Mouse (Mus musculus) kidney, embryonic 16.5 days (tissue): ENCODE data around the gene Commd3. TPM values are rescaled to one million over a fixed set of nuclear protein-coding genes. Genes with fewer than 3 reads are reported as not detected.

Source experiments
- ATAC-seq: fragments of 200-750 bp; cut with Nextera tagmentation; 2 replicates; pipeline ENCODE4 v1.8.0; 2017; ENCODE audit warnings: moderate TSS enrichment; ENCODE audit not compliant: low FRiP score, low TSS enrichment
- H3K27ac ChIP-seq: fragments of 300-500 bp; sonication (generic); 2 replicates; pipeline ENCODE4 v1.5.1; 2014; ENCODE audit warnings: low read length
- H3K27me3 ChIP-seq: fragments of 300-500 bp; sonication (generic); 2 replicates; pipeline ENCODE4 v1.6.1; 2014; ENCODE audit warnings: low read length, control low read depth, mixed read lengths; ENCODE audit not compliant: insufficient read depth
- H3K36me3 ChIP-seq: fragments of 300-500 bp; sonication (generic); 2 replicates; pipeline ENCODE4 v1.6.1; 2014; ENCODE audit warnings: low read length, control low read depth, mixed read lengths; ENCODE audit not compliant: insufficient read depth
- H3K4me1 ChIP-seq: fragments of 300-500 bp; sonication (generic); 2 replicates; pipeline ENCODE4 v1.6.1; 2014; ENCODE audit warnings: low read length, control low read depth, mixed read lengths; ENCODE audit not compliant: insufficient read depth
- H3K4me2 ChIP-seq: fragments of 300-500 bp; sonication (generic); replicated peaks from 2 replicates; pipeline ENCODE4 v1.6.1; 2014; ENCODE audit warnings: low read depth, low read length
- H3K4me3 ChIP-seq: fragments of 300-500 bp; sonication (generic); 2 replicates; pipeline ENCODE4 v1.5.1; 2014; ENCODE audit warnings: mild to moderate bottlenecking, low read length
- H3K9ac ChIP-seq: fragments of 300-500 bp; sonication (generic); replicated peaks from 2 replicates; pipeline ENCODE4 v1.6.1; 2014; ENCODE audit warnings: low read length
- H3K9me3 ChIP-seq: fragments of 300-500 bp; sonication (generic); 2 replicates; pipeline ENCODE4 v1.6.1; 2016; ENCODE audit warnings: low read length, control low read depth
- whole genome bisulfite sequencing: fragments of 180-500 bp; shearing (Covaris S2); extraction: QIAGEN DNeasy Blood & Tissue Kit; methylation state at CpG from one replicate; pipeline ENCODE4 v1.1.7; 2014; 5-methylcytosine and 5-hydroxymethylcytosine counted together
- polyA plus RNA-seq: library from polyadenylated mRNA; unstranded; fragments of >200 nt; fragmentation: Nextera tagmentation; extraction: Ambion mirVana; gene quantifications from 2 replicates; pipeline ENCODE4 v1.2.1, GENCODE M21; 2015

Gene Commd3
- polyA plus RNA-seq, 1 experiment from 2014 or later = 209 TPM

DNA sequence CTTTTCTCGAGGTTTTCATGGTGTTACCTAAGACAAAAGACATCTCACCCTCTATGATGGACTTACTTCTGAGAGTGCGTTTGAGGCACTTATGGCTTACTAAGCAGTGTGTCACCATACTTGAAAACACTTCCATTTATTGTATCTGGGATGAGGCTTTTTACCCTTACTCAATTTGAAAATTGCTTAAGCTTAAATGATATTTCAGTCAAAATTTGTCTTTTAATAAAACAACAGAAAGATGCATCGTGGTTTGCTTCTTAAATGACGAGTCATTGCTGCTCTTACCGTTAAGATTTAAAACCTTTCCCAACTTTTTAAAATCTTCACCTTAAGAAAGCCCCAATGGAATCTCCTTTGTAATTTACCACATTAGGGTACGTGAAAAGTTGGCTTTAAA, 14.2 kb downstream of the Commd3 start:
- H3K9ac ChIP-seq = no peak overlapping the region

DNA sequence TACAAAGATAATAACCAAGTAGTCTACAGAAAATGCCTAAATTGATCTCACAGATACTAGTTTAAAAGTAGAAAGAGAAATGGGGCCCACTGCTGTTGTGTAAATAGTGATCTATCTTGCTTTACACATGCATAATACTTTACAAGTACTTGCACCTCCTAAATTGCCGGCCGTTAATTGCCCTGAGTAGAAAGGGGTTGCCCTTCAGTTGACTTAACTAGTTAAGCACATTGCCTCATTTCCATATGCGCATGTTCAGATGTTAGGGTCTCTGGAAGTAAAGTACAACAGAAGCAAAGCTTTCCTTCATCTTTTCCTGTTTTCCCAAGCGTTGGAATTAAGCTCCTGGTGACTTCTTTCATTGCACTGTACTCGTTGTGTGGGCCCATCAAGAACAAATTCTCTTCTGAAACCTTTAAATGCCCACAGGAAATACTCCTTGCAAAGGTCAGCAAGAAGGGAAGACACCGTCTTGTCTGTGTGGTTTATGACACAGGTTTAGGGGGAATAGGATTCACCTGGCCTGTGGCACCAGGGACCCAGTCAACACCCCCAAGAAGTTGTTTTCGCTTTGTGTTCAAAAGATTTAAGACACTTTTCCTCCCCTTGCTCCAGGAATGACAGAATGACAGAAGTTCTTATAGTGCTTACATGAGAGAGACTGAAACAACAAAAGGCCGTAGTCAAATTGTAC, 14.8 kb downstream of the Commd3 start:
- 46% methylated on average over 8 of the region's 8 CpGs for WGBS
- peaks cover 53% of the 10 kb centered on the region for H3K27me3 ChIP-seq
- no peak for ATAC-seq

More for the DNA sequence above, 14.2 kb downstream of the Commd3 start:
- ATAC-seq = no peak
- no peak overlapping the region for H3K4me3 ChIP-seq
- H3K4me1 ChIP-seq = peaks cover 21% of the 10 kb centered on the region
- H3K9me3 ChIP-seq = no peaks in the 10 kb centered on the region
- no peak overlapping the region for H3K27ac ChIP-seq
- H3K27me3 ChIP-seq = peaks cover 50% of the 10 kb centered on the region
- no peak overlapping the region for H3K4me2 ChIP-seq
- 66% methylated on average over 6 of the region's 6 CpGs for WGBS
- peaks cover 9% of the 10 kb centered on the region for H3K36me3 ChIP-seq

GRCm38 (mm10) chr2:18687671-18688170, 15.5 kb downstream of the Commd3 start:
- H3K9ac ChIP-seq = no peak overlapping the region
- H3K9me3 ChIP-seq = no peaks in the 10 kb centered on the region
- no peak overlapping the region for H3K4me3 ChIP-seq
- ATAC-seq = no peak
- H3K4me2 ChIP-seq = no peak overlapping the region
- H3K4me1 ChIP-seq = peaks cover 20% of the 10 kb centered on the region
- H3K36me3 ChIP-seq = peaks cover 5% of the 10 kb centered on the region
- 7% methylated on average over 9 of the region's 9 CpGs for WGBS
- H3K27me3 ChIP-seq = peaks cover 60% of the 10 kb centered on the region
- H3K27ac ChIP-seq = no peak overlapping the region

More for the DNA sequence above, 14.8 kb downstream of the Commd3 start:
- peaks cover 9% of the 10 kb centered on the region for H3K36me3 ChIP-seq
- H3K4me3 ChIP-seq = no peak overlapping the region
- no peak overlapping the region for H3K9ac ChIP-seq
- H3K27ac ChIP-seq = no peak overlapping the region
- H3K4me2 ChIP-seq = no peak overlapping the region
- no peaks in the 10 kb centered on the region for H3K9me3 ChIP-seq
- H3K4me1 ChIP-seq = peaks cover 20% of the 10 kb centered on the region

DNA sequence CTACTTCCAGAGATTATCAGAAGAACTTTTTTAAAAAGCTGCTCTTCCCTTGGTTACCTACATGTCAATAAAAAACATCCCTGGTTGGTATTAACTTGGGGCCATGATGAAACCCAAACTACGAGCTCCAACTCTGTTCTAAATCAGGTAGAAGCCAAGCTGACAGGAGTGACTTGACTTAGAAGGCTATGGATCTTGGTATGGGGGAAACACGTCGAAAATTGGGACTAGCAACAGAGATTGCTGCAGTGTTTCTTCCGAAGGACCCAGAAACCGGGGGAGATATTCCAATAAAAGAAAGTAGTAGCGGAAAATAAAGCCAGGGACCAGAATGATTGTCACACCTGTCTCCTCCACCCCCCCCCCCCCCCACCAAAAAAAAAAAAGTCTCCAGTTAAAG, 16.1 kb downstream of the Commd3 start:
- Histone ChIP-seq H3K4me2 (peak overlapping the region; percentile 88), H3K9ac (no peak overlapping the region), H3K27me3 (peaks cover 65% of the 10 kb centered on the region), H3K27ac (no peak overlapping the region), H3K9me3 (no peaks in the 10 kb centered on the region), H3K36me3 (peaks cover 5% of the 10 kb centered on the region), H3K4me1 (peaks cover 20% of the 10 kb centered on the region), H3K4me3 (peak overlapping the region; percentile 46)
- WGBS = 9% methylated on average over 6 of the region's 6 CpGs
- ATAC-seq = no peak

GRCm38 (mm10) chr2:18688708-18689063, 16.5 kb downstream of the Commd3 start:
- Histone ChIP-seq H3K9ac (no peak overlapping the region), H3K4me2 (peak overlapping the region; percentile 88), H3K9me3 (no peaks in the 10 kb centered on the region), H3K36me3 (peaks cover 5% of the 10 kb centered on the region), H3K4me1 (peaks cover 20% of the 10 kb centered on the region), H3K4me3 (peak overlapping the region; percentile 46), H3K27ac (no peak overlapping the region), H3K27me3 (peaks cover 65% of the 10 kb centered on the region)
- WGBS = under 1% methylated on average over 44 of the region's 45 CpGs
- ATAC-seq = peak; percentile 52; the same call in 1 of the 2 replicates

- Histone ChIP-seq H3K9ac (peak overlapping the region; percentile 60), H3K27ac (no peak overlapping the region), H3K4me2 (peak overlapping the region; percentile 88), H3K4me3 (peak overlapping the region; percentile 46), H3K36me3 (no peaks in the 10 kb centered on the region; the same call in 1 of the 2 replicates), H3K4me1 (peaks cover 20% of the 10 kb centered on the region), H3K27me3 (peaks cover 65% of the 10 kb centered on the region), H3K9me3 (no peaks in the 10 kb centered on the region)
- WGBS = 2% methylated on average over 51 of the region's 51 CpGs
- peak; percentile 49; the same call in 1 of the 2 replicates for ATAC-seq
Observed at GRCm38 (mm10) chr2:18689064-18689921, 17.1 kb downstream of the Commd3 start.

GRCm38 (mm10) chr2:18690055-18690691, 18.0 kb downstream of the Commd3 start:
- H3K4me3 ChIP-seq = peak overlapping the region; percentile 46
- H3K36me3 ChIP-seq = no peaks in the 10 kb centered on the region
- H3K4me2 ChIP-seq = peak overlapping the region; percentile 88
- H3K27ac ChIP-seq = no peak overlapping the region
- WGBS = under 1% methylated on average over 56 of the region's 58 CpGs
- peaks cover 69% of the 10 kb centered on the region for H3K27me3 ChIP-seq
- H3K9me3 ChIP-seq = no peaks in the 10 kb centered on the region
- H3K9ac ChIP-seq = peak overlapping the region; percentile 60
- no peak for ATAC-seq
- peaks cover 24% of the 10 kb centered on the region for H3K4me1 ChIP-seq

GRCm38 (mm10) chr2:18690756-18691155, 18.6 kb downstream of the Commd3 start:
- Histone ChIP-seq H3K27ac (no peak overlapping the region), H3K4me2 (peak overlapping the region; percentile 88; the same call in 1 of the 2 replicates), H3K4me1 (peaks cover 24% of the 10 kb centered on the region), H3K36me3 (no peaks in the 10 kb centered on the region), H3K27me3 (peaks cover 73% of the 10 kb centered on the region), H3K9me3 (no peaks in the 10 kb centered on the region), H3K4me3 (peak overlapping the region; percentile 46), H3K9ac (no peak overlapping the region)
- no peak for ATAC-seq
- WGBS = 1% methylated on average over 9 of the region's 9 CpGs

GRCm38 (mm10) chr2:18692031-18692430, 19.8 kb downstream of the Commd3 start:
- ATAC-seq = no peak
- Histone ChIP-seq H3K4me1 (peaks cover 24% of the 10 kb centered on the region), H3K4me3 (no peak overlapping the region), H3K36me3 (no peaks in the 10 kb centered on the region), H3K4me2 (no peak overlapping the region), H3K27ac (no peak overlapping the region), H3K27me3 (peaks cover 69% of the 10 kb centered on the region), H3K9ac (no peak overlapping the region), H3K9me3 (no peaks in the 10 kb centered on the region)
